Mouse (Mus musculus) hindbrain, embryonic 15.5 days (tissue): Measurements from ENCODE around the gene Arhgef3. TPM values are rescaled to one million over a fixed set of nuclear protein-coding genes. Genes with fewer than 3 reads are reported as not detected.

ENCODE experiments used
- microRNA-seq: library from miRNA; unstranded; fragments of <30 nt; microRNA quantifications from one replicate; pipeline ENCODE4, GENCODE M21; 2016
- polyA plus RNA-seq: library from polyadenylated mRNA; unstranded; fragments of >200 nt; fragmentation: Nextera tagmentation; extraction: Ambion mirVana; gene quantifications from 2 replicates; pipeline ENCODE4 v1.2.1, GENCODE M21; 2015

Arhgef3 gene
- polyA plus RNA-seq, 1 experiment from 2014 or later: 12.7 TPM

Small RNAs within 50 kb of the gene (microRNA-seq; reads per million reads assigned to microRNA genes)
- not detected for gene Gm23633

Other genes with a start within 250 kb of the Arhgef3 start
- 0.10 and 0.29 TPM in 2 replicates for gene Asb14, start 220.3 kb upstream of the Arhgef3 start, polyA plus RNA-seq
- gene Appl1, start 143.7 kb upstream of the Arhgef3 start, polyA plus RNA-seq: 51.5 and 58.6 TPM in 2 replicates
- 0.16 and 0.33 TPM in 2 replicates for gene Hesx1, start 120.5 kb upstream of the Arhgef3 start, polyA plus RNA-seq
- 2.7 and 3.2 TPM in 2 replicates for gene Il17rd, start 76.0 kb upstream of the Arhgef3 start, polyA plus RNA-seq